Mouse (Mus musculus): ENCODE data around the gene Pi4ka. TPM values are rescaled to one million over a fixed set of nuclear protein-coding genes. Genes with fewer than 3 reads are reported as not detected.
A peak's percentile ranks its signal among the peaks of the same experiment; 100 is the strongest.

Gene Pi4ka
- polyA plus RNA-seq, 1 experiment: 265 TPM

DNA sequence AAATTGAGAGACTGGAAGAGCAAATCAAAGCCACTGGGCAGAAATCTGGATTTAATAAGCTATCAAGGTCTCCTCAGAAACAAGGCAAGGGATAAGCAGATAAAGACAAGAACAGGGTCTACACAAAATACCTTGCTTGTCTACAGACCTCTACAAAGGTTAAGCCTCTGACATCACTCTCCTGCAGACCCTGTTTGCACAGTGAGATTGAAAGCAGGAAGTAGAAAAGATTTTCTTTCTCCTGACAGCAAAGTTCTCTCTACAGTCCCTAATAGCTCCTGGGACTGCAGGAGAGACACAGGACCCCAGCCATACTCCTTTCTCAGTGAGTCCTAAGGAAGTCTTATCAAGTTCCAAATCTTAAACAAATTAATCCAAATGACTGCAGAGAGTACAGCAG, 71.5 kb downstream of the Pi4ka start:
- TF ChIP-seq POLR2A (IDR thresholded peaks at IDR 0.05; ENCODE audit: borderline replicate concordance, insufficient read depth, low read length) (no peak), CTCF (IDR thresholded peaks at IDR 0.05; ENCODE audit: borderline replicate concordance, insufficient read depth, low read depth, low read length) (no peak)
- Histone ChIP-seq H3K27me3 (ENCODE audit: control insufficient read depth, insufficient read depth, low read length) (no peaks in the 10 kb centered on the region), H3K4me1 (ENCODE audit: control insufficient read depth, insufficient read depth, low read length) (no peaks in the 10 kb centered on the region), H3K4me3 (replicated peaks; ENCODE audit: insufficient read depth, low read depth, low read length) (no peak overlapping the region), H3K27ac (ENCODE audit: insufficient read depth, low read length) (no peak overlapping the region)
- DNase-seq: no peak

GRCm38 (mm10) chr16:17331855-17332254, 74.3 kb downstream of the Pi4ka start:
- Histone ChIP-seq H3K4me1 (ENCODE audit: control insufficient read depth, insufficient read depth, low read length) (no peaks in the 10 kb centered on the region), H3K27me3 (ENCODE audit: control insufficient read depth, insufficient read depth, low read length) (no peaks in the 10 kb centered on the region), H3K4me3 (replicated peaks; ENCODE audit: insufficient read depth, low read depth, low read length) (no peak overlapping the region), H3K27ac (ENCODE audit: insufficient read depth, low read length) (no peak overlapping the region)
- TF ChIP-seq POLR2A (IDR thresholded peaks at IDR 0.05; ENCODE audit: borderline replicate concordance, insufficient read depth, low read length) (no peak), CTCF (IDR thresholded peaks at IDR 0.05; ENCODE audit: borderline replicate concordance, insufficient read depth, low read depth, low read length) (no peak)
- 95% methylated on average over 5 of the region's 5 CpGs for WGBS
- DNase-seq: no peak

GRCm38 (mm10) chr16:17331116-17331515, 75.0 kb downstream of the Pi4ka start, which contains the start of gene Serpind1:
Gene Serpind1 (plus strand): TSS chr16:17331371.
- WGBS: 64% methylated on average over 2 of the region's 2 CpGs
- H3K27me3 ChIP-seq (ENCODE audit: control insufficient read depth, insufficient read depth, low read length): no peaks in the 10 kb centered on the region
- no peak within 1 kb of the TSS for H3K4me3 ChIP-seq (replicated peaks; ENCODE audit: insufficient read depth, low read depth, low read length)
- no peak within 1 kb of the TSS for H3K27ac ChIP-seq (ENCODE audit: insufficient read depth, low read length)
- TF ChIP-seq CTCF (IDR thresholded peaks at IDR 0.05; ENCODE audit: borderline replicate concordance, insufficient read depth, low read depth, low read length): no peak
- no peak for TF ChIP-seq POLR2A (IDR thresholded peaks at IDR 0.05; ENCODE audit: borderline replicate concordance, insufficient read depth, low read length)
- DNase-seq: no peak
- no peaks in the 10 kb centered on the region for H3K4me1 ChIP-seq (ENCODE audit: control insufficient read depth, insufficient read depth, low read length)

DNA sequence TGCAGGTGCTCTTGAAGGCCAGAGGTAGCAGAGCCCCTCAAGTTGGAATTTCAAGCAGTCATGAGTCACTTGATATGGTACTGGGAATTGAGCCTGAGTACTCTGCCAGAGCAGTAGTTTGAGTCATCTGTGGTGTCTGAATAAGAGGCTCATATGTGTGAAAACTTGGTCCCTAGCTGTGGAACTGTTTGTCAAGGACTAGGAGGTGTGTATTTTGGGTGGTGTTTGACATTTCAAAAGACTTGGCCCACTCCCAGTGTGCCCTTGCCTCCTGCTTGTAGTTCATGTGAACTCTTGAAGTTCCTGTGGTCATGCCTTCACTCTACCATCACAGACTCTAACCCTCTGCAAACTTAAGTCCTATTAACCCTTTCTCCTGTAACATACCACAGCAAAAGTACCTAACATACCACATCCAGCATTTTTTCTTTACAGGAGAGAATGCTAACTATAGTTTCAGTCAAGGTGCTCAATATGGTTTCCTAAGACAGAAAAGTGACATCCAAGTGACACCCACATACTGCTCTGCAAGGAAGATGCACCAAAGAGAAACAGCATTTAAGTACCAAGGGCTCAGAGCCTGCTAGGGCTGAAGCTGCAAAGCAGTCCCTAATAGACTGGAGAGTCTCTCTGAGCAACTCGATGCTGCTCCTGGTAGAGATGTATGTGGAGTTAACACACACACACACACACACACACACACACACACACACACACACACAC, 76.1 kb downstream of the Pi4ka start:
- TF ChIP-seq CTCF (IDR thresholded peaks at IDR 0.05; ENCODE audit: borderline replicate concordance, insufficient read depth, low read depth, low read length) (no peak), POLR2A (IDR thresholded peaks at IDR 0.05; ENCODE audit: borderline replicate concordance, insufficient read depth, low read length) (no peak)
- Histone ChIP-seq H3K4me3 (replicated peaks; ENCODE audit: insufficient read depth, low read depth, low read length) (no peak overlapping the region), H3K27ac (ENCODE audit: insufficient read depth, low read length) (no peak overlapping the region), H3K4me1 (ENCODE audit: control insufficient read depth, insufficient read depth, low read length) (no peaks in the 10 kb centered on the region), H3K27me3 (ENCODE audit: control insufficient read depth, insufficient read depth, low read length) (no peaks in the 10 kb centered on the region)
- no peak for DNase-seq
- 100% methylated on average over 1 of the region's 1 CpGs for WGBS

GRCm38 (mm10) chr16:17326064-17326463, 80.0 kb downstream of the Pi4ka start:
- WGBS: 84% methylated on average over 2 of the region's 2 CpGs
- no peak for TF ChIP-seq CTCF (IDR thresholded peaks at IDR 0.05; ENCODE audit: borderline replicate concordance, insufficient read depth, low read depth, low read length)
- TF ChIP-seq POLR2A (IDR thresholded peaks at IDR 0.05; ENCODE audit: borderline replicate concordance, insufficient read depth, low read length): no peak
- Histone ChIP-seq H3K4me1 (ENCODE audit: control insufficient read depth, insufficient read depth, low read length) (no peaks in the 10 kb centered on the region), H3K4me3 (replicated peaks; ENCODE audit: insufficient read depth, low read depth, low read length) (no peak overlapping the region), H3K27me3 (ENCODE audit: control insufficient read depth, insufficient read depth, low read length) (no peaks in the 10 kb centered on the region), H3K27ac (ENCODE audit: insufficient read depth, low read length) (no peak overlapping the region)
- peak in 1 of 2 experiments; percentile 8 for DNase-seq

GRCm38 (mm10) chr16:17324745-17325144, 81.4 kb downstream of the Pi4ka start:
- WGBS: 82% methylated on average over 5 of the region's 5 CpGs
- no peak overlapping the region for H3K27ac ChIP-seq (ENCODE audit: insufficient read depth, low read length)
- TF ChIP-seq CTCF (IDR thresholded peaks at IDR 0.05; ENCODE audit: borderline replicate concordance, insufficient read depth, low read depth, low read length): no peak
- TF ChIP-seq POLR2A (IDR thresholded peaks at IDR 0.05; ENCODE audit: borderline replicate concordance, insufficient read depth, low read length): no peak
- H3K4me1 ChIP-seq (ENCODE audit: control insufficient read depth, insufficient read depth, low read length): no peaks in the 10 kb centered on the region
- no peaks in the 10 kb centered on the region for H3K27me3 ChIP-seq (ENCODE audit: control insufficient read depth, insufficient read depth, low read length)
- no peak overlapping the region for H3K4me3 ChIP-seq (replicated peaks; ENCODE audit: insufficient read depth, low read depth, low read length)
- DNase-seq: no peak

- H3K4me1 ChIP-seq (ENCODE audit: control insufficient read depth, insufficient read depth, low read length): no peaks in the 10 kb centered on the region
- H3K27me3 ChIP-seq (ENCODE audit: control insufficient read depth, insufficient read depth, low read length): no peaks in the 10 kb centered on the region
- DNase-seq: peak in 1 of 2 experiments; percentile 17
- H3K27ac ChIP-seq (ENCODE audit: insufficient read depth, low read length): no peak overlapping the region
- 26% methylated on average over 5 of the region's 5 CpGs for WGBS
- no peak overlapping the region for H3K4me3 ChIP-seq (replicated peaks; ENCODE audit: insufficient read depth, low read depth, low read length)
- no peak for TF ChIP-seq CTCF (IDR thresholded peaks at IDR 0.05; ENCODE audit: borderline replicate concordance, insufficient read depth, low read depth, low read length)
- TF ChIP-seq POLR2A (IDR thresholded peaks at IDR 0.05; ENCODE audit: borderline replicate concordance, insufficient read depth, low read length): no peak
Observed at GRCm38 (mm10) chr16:17321481-17321880, 84.6 kb downstream of the Pi4ka start.

- Histone ChIP-seq H3K4me1 (ENCODE audit: control insufficient read depth, insufficient read depth, low read length) (no peaks in the 10 kb centered on the region), H3K27ac (ENCODE audit: insufficient read depth, low read length) (no peak overlapping the region)
- DNase-seq: no peak
Observed at GRCm38 (mm10) chr16:17316554-17316953, 89.6 kb downstream of the Pi4ka start.

More at GRCm38 (mm10) chr16:17316554-17316953, 89.6 kb downstream of the Pi4ka start:
- WGBS: 94% methylated on average over 7 of the region's 7 CpGs
- no peak overlapping the region for H3K4me3 ChIP-seq (replicated peaks; ENCODE audit: insufficient read depth, low read depth, low read length)
- TF ChIP-seq CTCF (IDR thresholded peaks at IDR 0.05; ENCODE audit: borderline replicate concordance, insufficient read depth, low read depth, low read length) (no peak), POLR2A (IDR thresholded peaks at IDR 0.05; ENCODE audit: borderline replicate concordance, insufficient read depth, low read length) (no peak)
- no peaks in the 10 kb centered on the region for H3K27me3 ChIP-seq (ENCODE audit: control insufficient read depth, insufficient read depth, low read length)

All from cerebellum, adult 2 months (tissue).